Mouse (Mus musculus): ENCODE results near the gene P2ry12. TPM values are rescaled to one million over a fixed set of nuclear protein-coding genes. Genes with fewer than 3 reads are reported as not detected.

P2ry12 gene
- total RNA-seq, 1 experiment: 0.09 TPM

DNA sequence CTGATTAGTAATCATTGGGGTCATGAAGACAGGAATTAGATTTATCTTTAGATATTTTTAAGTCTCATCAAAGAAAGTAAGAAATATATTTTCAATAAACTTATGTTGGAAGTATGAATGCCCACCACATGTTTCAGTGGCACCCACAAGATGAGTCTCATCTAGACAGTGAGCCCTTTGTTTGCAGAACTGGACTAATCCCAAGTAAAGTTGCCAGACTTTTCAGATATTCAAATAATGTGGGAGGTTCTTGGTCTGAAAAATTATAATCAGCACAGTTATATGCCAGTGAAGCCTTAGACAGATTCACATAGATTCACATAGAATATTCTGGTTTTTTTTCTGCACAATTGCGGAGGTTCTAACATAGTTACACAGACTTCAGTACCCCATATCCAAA, 12.2 kb downstream of the P2ry12 start:
- in situ Hi-C loops (cut with MboI; ENCODE audit: low sequenced_read_pairs in 2 of 2, unreplicated experiment in 2 of 2): no loop called here
- no peak overlapping the region for H3K4me3 ChIP-seq (ENCODE audit: insufficient read depth in 1 of 2, low read depth in 1 of 2, low read length in 2 of 2, poor library complexity in 1 of 2, severe bottlenecking in 1 of 2)

DNA sequence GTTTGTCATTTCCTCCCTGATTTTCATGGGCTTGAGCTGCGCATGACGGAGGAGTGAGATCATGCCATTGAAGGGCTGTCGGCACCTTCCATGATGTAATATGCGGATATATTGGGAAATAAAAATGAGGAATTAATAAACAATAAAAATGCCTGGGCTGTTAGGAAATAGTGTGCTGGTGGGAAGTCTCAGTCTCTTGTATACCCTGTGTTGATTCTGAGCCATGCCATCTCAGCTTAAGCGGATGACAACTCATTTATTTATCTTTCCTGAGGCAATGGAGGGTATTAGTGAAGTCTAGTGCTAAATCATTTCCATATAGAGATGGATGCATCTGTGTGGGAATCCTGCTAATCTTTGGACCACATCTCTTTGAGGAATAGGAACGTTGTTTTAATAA, 14.6 kb downstream of the P2ry12 start:
- no peak for TF ChIP-seq ZC3H11A (IDR thresholded peaks at IDR 0.05; ENCODE audit: borderline replicate concordance, low read depth, low read length)
- TF ChIP-seq MAFK (IDR thresholded peaks at IDR 0.05; ENCODE audit: insufficient read depth, low read depth, low read length): no peak
- TF ChIP-seq CHD2 (IDR thresholded peaks at IDR 0.05; ENCODE audit: low read depth, low read length): no peak
- no peak for TF ChIP-seq ZNF384 (IDR thresholded peaks at IDR 0.05; ENCODE audit: low read depth, low read length)
- TF ChIP-seq HCFC1 (IDR thresholded peaks at IDR 0.05; ENCODE audit: borderline replicate concordance, insufficient read depth, low read length): no peak
- Histone ChIP-seq H3K9me3 (ENCODE audit: control insufficient read depth, insufficient read depth, low read depth, low read length) (no peaks in the 10 kb centered on the region), H3K9ac (ENCODE audit: insufficient read depth, low read depth, low read length, poor library complexity, severe bottlenecking) (no peak overlapping the region), H3K27ac (ENCODE audit: insufficient read depth, low read depth, low read length, poor library complexity, severe bottlenecking) (no peak overlapping the region), H3K4me3 (ENCODE audit: insufficient read depth in 1 of 2, low read depth in 1 of 2, low read length in 2 of 2, poor library complexity in 1 of 2, severe bottlenecking in 1 of 2) (no peak overlapping the region), H3K36me3 (ENCODE audit: control insufficient read depth, insufficient read depth, low read length, poor library complexity, severe bottlenecking) (no peaks in the 10 kb centered on the region), H3K4me1 (ENCODE audit: control insufficient read depth in 2 of 2, insufficient read depth in 2 of 2, low read length in 2 of 2, poor library complexity in 1 of 2) (no peaks in the 10 kb centered on the region)
- in situ Hi-C loops (cut with MboI; ENCODE audit: low sequenced_read_pairs in 2 of 2, unreplicated experiment in 2 of 2): no loop called here
- no peak for DNase-seq (ENCODE audit: low read depth, low spot score)

More for the DNA sequence above, 12.2 kb downstream of the P2ry12 start:
- H3K36me3 ChIP-seq (ENCODE audit: control insufficient read depth, insufficient read depth, low read length, poor library complexity, severe bottlenecking): no peaks in the 10 kb centered on the region
- H3K27ac ChIP-seq (ENCODE audit: insufficient read depth, low read depth, low read length, poor library complexity, severe bottlenecking): no peak overlapping the region
- no peak for DNase-seq (ENCODE audit: low read depth, low spot score)
- H3K9ac ChIP-seq (ENCODE audit: insufficient read depth, low read depth, low read length, poor library complexity, severe bottlenecking): no peak overlapping the region
- no peaks in the 10 kb centered on the region for H3K4me1 ChIP-seq (ENCODE audit: control insufficient read depth in 2 of 2, insufficient read depth in 2 of 2, low read length in 2 of 2, poor library complexity in 1 of 2)
- H3K9me3 ChIP-seq (ENCODE audit: control insufficient read depth, insufficient read depth, low read depth, low read length): no peaks in the 10 kb centered on the region
- TF ChIP-seq HCFC1 (IDR thresholded peaks at IDR 0.05; ENCODE audit: borderline replicate concordance, insufficient read depth, low read length) (no peak), CHD2 (IDR thresholded peaks at IDR 0.05; ENCODE audit: low read depth, low read length) (no peak), ZNF384 (IDR thresholded peaks at IDR 0.05; ENCODE audit: low read depth, low read length) (no peak), ZC3H11A (IDR thresholded peaks at IDR 0.05; ENCODE audit: borderline replicate concordance, low read depth, low read length) (no peak), MAFK (IDR thresholded peaks at IDR 0.05; ENCODE audit: insufficient read depth, low read depth, low read length) (no peak)

GRCm38 (mm10) chr3:59243384-59243783, 19.3 kb downstream of the P2ry12 start:
- Histone ChIP-seq H3K9me3 (ENCODE audit: control insufficient read depth, insufficient read depth, low read depth, low read length) (no peaks in the 10 kb centered on the region), H3K36me3 (ENCODE audit: control insufficient read depth, insufficient read depth, low read length, poor library complexity, severe bottlenecking) (no peaks in the 10 kb centered on the region), H3K4me3 (ENCODE audit: insufficient read depth in 1 of 2, low read depth in 1 of 2, low read length in 2 of 2, poor library complexity in 1 of 2, severe bottlenecking in 1 of 2) (no peak overlapping the region), H3K4me1 (ENCODE audit: control insufficient read depth in 2 of 2, insufficient read depth in 2 of 2, low read length in 2 of 2, poor library complexity in 1 of 2) (no peaks in the 10 kb centered on the region), H3K27ac (ENCODE audit: insufficient read depth, low read depth, low read length, poor library complexity, severe bottlenecking) (no peak overlapping the region), H3K9ac (ENCODE audit: insufficient read depth, low read depth, low read length, poor library complexity, severe bottlenecking) (no peak overlapping the region)
- no peak for TF ChIP-seq CHD2 (IDR thresholded peaks at IDR 0.05; ENCODE audit: low read depth, low read length)
- TF ChIP-seq HCFC1 (IDR thresholded peaks at IDR 0.05; ENCODE audit: borderline replicate concordance, insufficient read depth, low read length): no peak
- TF ChIP-seq ZNF384 (IDR thresholded peaks at IDR 0.05; ENCODE audit: low read depth, low read length): no peak
- TF ChIP-seq MAFK (IDR thresholded peaks at IDR 0.05; ENCODE audit: insufficient read depth, low read depth, low read length): no peak
- TF ChIP-seq ZC3H11A (IDR thresholded peaks at IDR 0.05; ENCODE audit: borderline replicate concordance, low read depth, low read length): no peak
- no peak for DNase-seq (ENCODE audit: low read depth, low spot score)
- in situ Hi-C loops (cut with MboI; ENCODE audit: low sequenced_read_pairs in 2 of 2, unreplicated experiment in 2 of 2): no loop called here

DNA sequence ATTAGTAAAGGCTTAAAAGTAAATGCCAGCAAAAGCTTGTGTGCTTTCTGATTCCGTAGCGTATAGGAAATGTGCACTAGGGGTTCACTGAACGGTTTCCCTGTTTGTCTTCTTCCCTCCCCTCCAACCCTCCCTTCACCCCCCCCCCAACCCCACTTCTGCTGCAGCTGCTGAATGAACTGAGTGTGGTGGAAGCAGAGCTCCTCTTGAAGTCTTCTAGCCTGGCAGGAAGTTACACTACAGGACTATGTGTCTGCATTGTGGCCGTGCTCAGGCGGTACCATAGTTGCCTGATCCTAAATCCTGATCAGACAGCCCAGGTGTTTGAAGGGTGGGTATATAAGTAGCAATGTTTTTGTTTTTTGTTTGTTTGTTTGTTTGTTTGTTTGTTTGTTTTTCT, 27.8 kb downstream of the P2ry12 start:
- H3K4me1 ChIP-seq (ENCODE audit: control insufficient read depth in 2 of 2, insufficient read depth in 2 of 2, low read length in 2 of 2, poor library complexity in 1 of 2): no peaks in the 10 kb centered on the region
- DNase-seq (ENCODE audit: low read depth, low spot score): no peak
- no peak overlapping the region for H3K4me3 ChIP-seq (ENCODE audit: insufficient read depth in 1 of 2, low read depth in 1 of 2, low read length in 2 of 2, poor library complexity in 1 of 2, severe bottlenecking in 1 of 2)
- H3K9ac ChIP-seq (ENCODE audit: insufficient read depth, low read depth, low read length, poor library complexity, severe bottlenecking): no peak overlapping the region
- TF ChIP-seq HCFC1 (IDR thresholded peaks at IDR 0.05; ENCODE audit: borderline replicate concordance, insufficient read depth, low read length) (no peak), CHD2 (IDR thresholded peaks at IDR 0.05; ENCODE audit: low read depth, low read length) (no peak), MAFK (IDR thresholded peaks at IDR 0.05; ENCODE audit: insufficient read depth, low read depth, low read length) (no peak), ZNF384 (IDR thresholded peaks at IDR 0.05; ENCODE audit: low read depth, low read length) (no peak), ZC3H11A (IDR thresholded peaks at IDR 0.05; ENCODE audit: borderline replicate concordance, low read depth, low read length) (no peak)
- no peak overlapping the region for H3K27ac ChIP-seq (ENCODE audit: insufficient read depth, low read depth, low read length, poor library complexity, severe bottlenecking)
- H3K9me3 ChIP-seq (ENCODE audit: control insufficient read depth, insufficient read depth, low read depth, low read length): no peaks in the 10 kb centered on the region
- in situ Hi-C loops (cut with MboI; ENCODE audit: low sequenced_read_pairs in 2 of 2, unreplicated experiment in 2 of 2): no loop called here
- H3K36me3 ChIP-seq (ENCODE audit: control insufficient read depth, insufficient read depth, low read length, poor library complexity, severe bottlenecking): no peaks in the 10 kb centered on the region

- H3K9me3 ChIP-seq (ENCODE audit: control insufficient read depth, insufficient read depth, low read depth, low read length): no peaks in the 10 kb centered on the region
- in situ Hi-C loops (cut with MboI; ENCODE audit: low sequenced_read_pairs in 2 of 2, unreplicated experiment in 2 of 2): no loop called here
- H3K4me3 ChIP-seq (ENCODE audit: insufficient read depth in 1 of 2, low read depth in 1 of 2, low read length in 2 of 2, poor library complexity in 1 of 2, severe bottlenecking in 1 of 2): no peak overlapping the region
- no peak overlapping the region for H3K27ac ChIP-seq (ENCODE audit: insufficient read depth, low read depth, low read length, poor library complexity, severe bottlenecking)
- no peaks in the 10 kb centered on the region for H3K36me3 ChIP-seq (ENCODE audit: control insufficient read depth, insufficient read depth, low read length, poor library complexity, severe bottlenecking)
- no peak for DNase-seq (ENCODE audit: low read depth, low spot score)
- H3K9ac ChIP-seq (ENCODE audit: insufficient read depth, low read depth, low read length, poor library complexity, severe bottlenecking): no peak overlapping the region
- H3K4me1 ChIP-seq (ENCODE audit: control insufficient read depth in 2 of 2, insufficient read depth in 2 of 2, low read length in 2 of 2, poor library complexity in 1 of 2): no peaks in the 10 kb centered on the region
- TF ChIP-seq ZC3H11A (IDR thresholded peaks at IDR 0.05; ENCODE audit: borderline replicate concordance, low read depth, low read length): no peak
- TF ChIP-seq MAFK (IDR thresholded peaks at IDR 0.05; ENCODE audit: insufficient read depth, low read depth, low read length): no peak
- TF ChIP-seq ZNF384 (IDR thresholded peaks at IDR 0.05; ENCODE audit: low read depth, low read length): no peak
- TF ChIP-seq HCFC1 (IDR thresholded peaks at IDR 0.05; ENCODE audit: borderline replicate concordance, insufficient read depth, low read length): no peak
- TF ChIP-seq CHD2 (IDR thresholded peaks at IDR 0.05; ENCODE audit: low read depth, low read length): no peak
Measured at GRCm38 (mm10) chr3:59230912-59231311, 31.8 kb downstream of the P2ry12 start.
